Mouse (Mus musculus) stomach, postnatal 0 days (tissue): ENCODE results near the gene Ankle2. TPM values are rescaled to one million over a fixed set of nuclear protein-coding genes. Genes with fewer than 3 reads are reported as not detected.

Source experiments
- ATAC-seq: fragments of 200-750 bp; cut with Nextera tagmentation; 2 replicates; pipeline ENCODE4 v1.8.0; 2017; ENCODE audit not compliant: low FRiP score, low TSS enrichment
- DNase-seq: peaks from one replicate; pipeline ENCODE4 v3.0.0-alpha.2; 2016; ENCODE audit warnings: low spot score
- H3K27ac ChIP-seq: fragments of 300-500 bp; sonication (generic); replicated peaks from 2 replicates; pipeline ENCODE4 v1.5.1; 2014; ENCODE audit warnings: mild to moderate bottlenecking, control low read depth
- H3K27me3 ChIP-seq: fragments of 300-500 bp; sonication (generic); 2 replicates; pipeline ENCODE4 v1.6.1; 2014; ENCODE audit warnings: low read length; ENCODE audit not compliant: control insufficient read depth, insufficient read depth
- H3K36me3 ChIP-seq: fragments of 300-500 bp; sonication (generic); 2 replicates; pipeline ENCODE4 v1.6.1; 2014; ENCODE audit warnings: low read length, mixed read lengths; ENCODE audit not compliant: control insufficient read depth, insufficient read depth
- H3K4me1 ChIP-seq: fragments of 300-500 bp; sonication (generic); replicated peaks from 2 replicates; pipeline ENCODE4 v1.6.1; 2014; ENCODE audit warnings: antibody characterized with exemption; ENCODE audit not compliant: control insufficient read depth, insufficient read depth
- H3K4me2 ChIP-seq: fragments of 300-500 bp; sonication (generic); replicated peaks from 2 replicates; pipeline ENCODE4 v1.6.1; 2014; ENCODE audit warnings: low read depth, mild to moderate bottlenecking, control low read depth, moderate library complexity
- H3K4me3 ChIP-seq: fragments of 300-500 bp; sonication (generic); 2 replicates; pipeline ENCODE4 v1.5.1; 2014; ENCODE audit warnings: low read depth, low read length, control low read depth
- H3K9ac ChIP-seq: fragments of 300-500 bp; sonication (generic); 2 replicates; pipeline ENCODE4 v1.6.1; 2014; ENCODE audit warnings: mild to moderate bottlenecking, low read length, control low read depth, mixed read lengths
- H3K9me3 ChIP-seq: fragments of 300-500 bp; sonication (generic); 2 replicates; pipeline ENCODE4 v1.6.1; 2016; ENCODE audit warnings: low read length; ENCODE audit not compliant: control insufficient read depth
- CTCF ChIP-seq: IDR thresholded peaks from 2 replicates; pipeline ENCODE4 v1.5.1; 2016; ENCODE audit warnings: antibody characterized with exemption, low read depth, mild to moderate bottlenecking, moderate library complexity
- EP300 ChIP-seq: optimal IDR thresholded peaks from 2 replicates; pipeline ENCODE3; 2016; ENCODE audit warnings: antibody characterized with exemption
- WGBS: fragments of 180-500 bp; shearing (Covaris S2); extraction: QIAGEN DNeasy Blood & Tissue Kit; methylation state at CpG from one replicate; pipeline ENCODE4 v1.1.7; 2014; 5-methylcytosine and 5-hydroxymethylcytosine counted together
- polyA plus RNA-seq: library from polyadenylated mRNA; unstranded; fragments of >200 nt; fragmentation: Nextera tagmentation; extraction: Ambion mirVana; gene quantifications from 2 replicates; pipeline ENCODE4 v1.2.1, GENCODE M21; 2015

Ankle2 gene
- polyA plus RNA-seq, 1 experiment from 2014 or later = 11.2 TPM

DNA sequence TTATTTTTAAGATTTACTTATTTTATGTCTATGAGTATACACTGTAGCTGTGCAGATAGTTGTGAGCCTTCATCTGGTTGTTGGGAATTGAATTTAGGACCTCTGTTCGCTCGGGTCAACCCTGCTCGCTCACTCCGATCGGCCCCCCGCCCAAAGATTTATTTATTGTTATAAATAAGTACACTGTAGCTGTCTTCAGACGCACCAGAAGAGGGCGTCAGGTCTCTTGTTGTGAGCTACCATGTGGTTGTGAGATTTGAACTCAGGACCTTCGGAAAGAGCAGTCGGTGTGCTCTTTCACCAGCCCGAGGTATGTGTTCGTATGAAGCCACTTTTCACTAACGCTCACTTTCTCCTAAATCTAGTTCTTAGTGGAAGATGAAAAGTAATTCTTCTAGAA lies 834 bp downstream of the Ankle2 start:
- Histone ChIP-seq H3K36me3 (0 out of 2 replicates have a peak, but pooled peaks cover 7% of the 10 kb centered on the region), H3K4me1 (0 out of 2 replicates have a peak, but pooled peaks cover 2% of the 10 kb centered on the region), H3K4me2 (peak overlapping the region; percentile 67), H3K4me3 (peak overlapping the region; percentile 94), H3K27ac (no peak overlapping the region; the same call in 1 of the 2 replicates), H3K9ac (peak overlapping the region; percentile 95), H3K27me3 (no peaks in the 10 kb centered on the region), H3K9me3 (no peaks in the 10 kb centered on the region)
- TF ChIP-seq CTCF (peak; percentile 46), EP300 (no peak)
- WGBS = 39% methylated on average over 13 of the region's 13 CpGs
- ATAC-seq (no peak), DNase-seq (no peak)

DNA sequence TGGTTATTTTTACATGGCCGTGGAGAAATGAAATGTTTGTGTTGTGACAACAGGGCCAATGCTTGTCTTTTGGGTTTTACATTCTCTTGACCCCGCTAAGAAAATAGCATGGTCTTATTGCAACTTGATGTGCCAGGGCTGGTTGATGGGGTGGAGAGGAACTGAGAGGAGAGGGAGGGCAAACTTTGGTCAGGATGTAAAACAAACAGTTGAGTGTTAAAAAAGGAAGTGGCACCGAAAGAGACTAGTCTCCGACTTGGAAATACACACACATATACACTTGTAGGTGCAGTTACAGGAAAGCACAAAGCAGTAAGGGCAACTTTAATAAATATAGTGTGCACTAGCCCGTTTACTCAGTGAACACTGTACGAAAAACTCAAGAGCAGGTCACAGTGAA lies 1.5 kb downstream of the Ankle2 start:
- Histone ChIP-seq H3K9me3 (no peaks in the 10 kb centered on the region), H3K36me3 (peaks cover 11% of the 10 kb centered on the region; the same call in 1 of the 2 replicates), H3K4me1 (0 out of 2 replicates have a peak, but pooled peaks cover 2% of the 10 kb centered on the region), H3K27ac (no peak overlapping the region), H3K9ac (no peak overlapping the region), H3K27me3 (no peaks in the 10 kb centered on the region), H3K4me3 (no peak overlapping the region), H3K4me2 (no peak overlapping the region)
- TF ChIP-seq EP300 = no peak
- TF ChIP-seq CTCF = no peak
- ATAC-seq (no peak), DNase-seq (no peak)
- 76% methylated on average over 6 of the region's 6 CpGs for WGBS

DNA sequence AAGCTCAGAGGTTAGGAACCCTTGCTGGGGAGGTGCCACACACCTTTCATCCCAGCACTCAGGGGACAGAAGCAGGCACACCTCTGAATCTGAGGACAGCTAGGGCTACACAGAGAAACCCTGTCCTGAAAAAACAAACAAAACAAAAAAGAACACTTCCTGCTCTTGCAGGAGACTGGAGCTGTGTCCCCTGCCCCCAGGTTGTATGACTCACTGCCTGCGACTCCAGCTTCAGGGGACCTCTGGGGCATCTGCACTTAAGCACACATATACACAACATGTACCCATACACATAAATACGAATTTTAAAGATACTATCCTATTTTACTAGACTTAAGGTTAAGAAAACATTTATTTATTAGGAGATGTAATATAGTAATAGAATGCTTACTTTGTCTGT lies 13.3 kb downstream of the Ankle2 start:
- Histone ChIP-seq H3K36me3 (peaks cover 28% of the 10 kb centered on the region), H3K27ac (no peak overlapping the region), H3K9me3 (no peaks in the 10 kb centered on the region), H3K9ac (no peak overlapping the region), H3K4me3 (no peak overlapping the region), H3K27me3 (no peaks in the 10 kb centered on the region), H3K4me1 (no peaks in the 10 kb centered on the region), H3K4me2 (no peak overlapping the region)
- no peak for ATAC-seq
- no peak for DNase-seq
- WGBS = 77% methylated on average over 2 of the region's 2 CpGs
- TF ChIP-seq CTCF (no peak), EP300 (no peak)

DNA sequence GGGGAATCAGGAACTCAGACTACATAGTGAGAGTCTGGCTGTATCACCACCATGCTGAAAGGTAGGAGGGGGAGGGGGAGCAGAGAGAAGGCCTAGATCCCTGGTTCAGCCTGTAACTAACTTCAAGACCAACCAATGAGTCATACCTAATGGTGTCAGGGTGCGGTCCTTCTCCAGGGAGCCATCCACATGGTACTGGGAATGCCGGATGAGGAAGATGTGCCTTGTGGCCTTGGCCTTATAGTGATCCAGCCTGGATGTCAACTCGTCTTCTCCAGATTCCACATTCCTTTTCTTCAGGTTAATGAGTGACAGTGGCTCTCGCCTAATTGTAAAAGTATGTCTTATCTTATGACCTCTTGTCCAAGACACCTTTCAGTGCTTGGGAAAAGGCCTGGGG lies 36.1 kb downstream of the Ankle2 start:
- no peak for DNase-seq
- TF ChIP-seq CTCF (no peak), EP300 (no peak)
- Histone ChIP-seq H3K4me3 (no peak overlapping the region), H3K9ac (no peak overlapping the region), H3K9me3 (no peaks in the 10 kb centered on the region), H3K36me3 (peaks cover 16% of the 10 kb centered on the region), H3K4me1 (peaks cover 3% of the 10 kb centered on the region; the same call in 1 of the 2 replicates), H3K27ac (no peak overlapping the region), H3K4me2 (no peak overlapping the region), H3K27me3 (no peaks in the 10 kb centered on the region)
- 77% methylated on average over 4 of the region's 4 CpGs for WGBS
- ATAC-seq = no peak

DNA sequence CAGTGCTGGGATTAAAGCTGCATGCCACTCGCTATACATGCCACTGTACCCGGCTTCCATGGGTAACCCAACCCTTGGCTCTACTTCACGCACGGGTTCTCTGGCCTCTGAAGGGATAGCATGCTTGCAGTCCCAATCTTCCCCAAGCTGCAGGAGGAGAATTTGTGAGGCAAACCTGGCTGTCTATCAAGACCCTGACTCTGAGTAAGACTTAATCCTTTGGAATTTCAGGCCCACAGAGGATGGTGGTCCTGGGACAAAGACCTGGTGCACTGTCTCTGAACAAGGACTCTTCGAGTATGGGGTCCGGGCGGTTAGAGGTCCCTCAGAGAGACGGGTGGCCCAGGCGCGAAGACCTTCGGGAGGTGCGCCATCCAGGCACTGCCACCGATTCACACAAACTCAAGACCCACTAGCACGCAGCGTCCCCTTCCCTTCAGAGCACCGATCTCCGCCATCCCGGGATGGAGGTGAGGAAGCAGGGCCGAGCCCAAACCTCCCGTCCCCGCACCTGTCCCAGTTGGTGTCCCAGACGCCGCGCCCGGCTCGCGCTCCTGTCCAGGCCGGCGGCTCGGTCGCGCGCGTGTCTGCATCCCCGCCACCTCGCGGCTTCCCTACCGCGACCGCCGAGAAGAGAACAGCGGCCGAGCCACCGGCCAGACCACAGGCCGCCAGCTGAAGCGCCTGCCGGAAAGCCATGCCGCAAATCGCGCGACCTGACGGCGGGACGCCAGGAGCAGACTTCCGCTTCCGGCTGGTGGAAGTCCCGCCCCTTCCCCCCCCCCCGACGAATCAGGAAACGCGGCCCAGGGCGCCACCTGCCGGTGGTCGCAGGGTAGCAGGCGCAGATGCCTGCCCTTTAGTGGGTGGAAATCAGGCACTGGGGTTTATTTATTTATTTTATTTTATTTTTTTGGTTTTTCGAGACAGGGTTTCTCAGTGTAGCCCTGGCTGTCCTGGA lies 38.6 kb downstream of the Ankle2 start, which contains the start of gene Pgam5:
Pgam5 (minus strand) TSS at position 773 of the 961 bp plus-strand sequence.
- H3K36me3 ChIP-seq = peaks cover 16% of the 10 kb centered on the region
- no peaks in the 10 kb centered on the region for H3K9me3 ChIP-seq
- peak within 1 kb of the TSS; percentile 83 for H3K4me3 ChIP-seq
- peak; percentile 96 for DNase-seq
- under 1% methylated on average over 51 of the region's 66 CpGs for WGBS
- TF ChIP-seq EP300 = no peak
- peak; percentile 87 for TF ChIP-seq CTCF
- peak within 1 kb of the TSS; percentile 78 for H3K27ac ChIP-seq
- H3K27me3 ChIP-seq = no peaks in the 10 kb centered on the region
- H3K4me1 ChIP-seq = peaks cover 3% of the 10 kb centered on the region; the same call in 1 of the 2 replicates
- peak within 1 kb of the TSS; percentile 89 for H3K4me2 ChIP-seq
- peak; percentile 95 for ATAC-seq
- H3K9ac ChIP-seq = peak within 1 kb of the TSS; percentile 89

DNA sequence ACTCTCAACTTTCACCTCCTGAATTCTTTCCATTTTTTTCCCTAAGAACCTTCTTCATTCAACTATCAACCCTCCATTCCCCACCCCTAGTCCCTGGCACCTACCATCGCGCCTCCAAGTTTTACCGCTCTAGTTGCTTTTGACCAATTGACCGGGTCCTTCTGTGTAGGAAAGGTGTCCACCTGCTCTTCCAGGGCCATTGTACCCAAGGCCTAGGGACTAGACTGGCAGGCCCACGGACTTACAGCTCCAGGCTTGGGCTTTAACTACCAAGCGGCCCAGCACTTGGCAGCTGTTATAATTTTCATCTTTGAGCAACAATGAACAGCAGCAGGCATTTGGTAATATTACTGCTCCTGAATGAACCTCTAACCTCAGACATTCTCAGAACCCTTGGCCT lies 39.4 kb downstream of the Ankle2 start:
- ATAC-seq (no peak), DNase-seq (no peak)
- Histone ChIP-seq H3K36me3 (peaks cover 7% of the 10 kb centered on the region), H3K27ac (no peak overlapping the region), H3K4me3 (no peak overlapping the region), H3K4me2 (no peak overlapping the region), H3K9ac (no peak overlapping the region), H3K4me1 (peaks cover 3% of the 10 kb centered on the region; the same call in 1 of the 2 replicates), H3K27me3 (no peaks in the 10 kb centered on the region), H3K9me3 (no peaks in the 10 kb centered on the region)
- TF ChIP-seq EP300 (no peak), CTCF (no peak)
- 91% methylated on average over 6 of the region's 6 CpGs for WGBS
